Mouse (Mus musculus): ENCODE data around the gene Cnksr1.
"Not testable (repeated sequence)": the region's sequence is repeated elsewhere in the genome, so short reads cannot be mapped to it uniquely, and the experiment has no call there.

The Cnksr1 gene

GRCm38 (mm10) chr4:134238279-134238651 lies at the start of gene Cnksr1:
Gene Cnksr1 (minus strand): TSS chr4:134238399.
- peak; percentile 86 for DNase-seq (ENCODE audit: low read depth)

GRCm38 (mm10) chr4:134287575-134288025 lies 49.4 kb upstream of the Cnksr1 start, which contains the start of gene Pdik1l:
Gene Pdik1l (minus strand): TSS chr4:134287895.
- peak; percentile 78 for DNase-seq (ENCODE audit: low read depth)

DNA sequence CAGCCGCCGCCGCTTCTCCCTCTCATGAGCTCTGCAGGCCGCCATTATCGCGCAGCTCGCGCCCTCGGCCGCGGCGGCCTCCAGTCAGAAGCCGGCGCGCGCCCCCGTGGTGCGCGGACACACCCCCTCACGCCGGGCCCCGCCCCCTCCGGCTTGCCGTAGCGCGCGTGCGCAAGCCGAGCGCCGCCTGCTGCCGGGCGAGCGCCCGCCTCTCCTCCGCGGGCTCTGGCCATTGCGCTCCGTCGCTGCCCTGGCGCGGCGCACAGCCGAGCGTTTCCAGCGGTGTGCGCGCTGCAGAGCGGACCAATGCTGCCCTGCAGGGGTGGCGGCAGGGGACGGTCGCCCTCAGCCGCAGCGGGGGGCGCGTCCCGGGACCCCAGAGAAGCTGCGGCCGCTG lies 49.0 kb upstream of the Cnksr1 start:
- DNase-seq (ENCODE audit: low read depth): peak; percentile 95

DNA sequence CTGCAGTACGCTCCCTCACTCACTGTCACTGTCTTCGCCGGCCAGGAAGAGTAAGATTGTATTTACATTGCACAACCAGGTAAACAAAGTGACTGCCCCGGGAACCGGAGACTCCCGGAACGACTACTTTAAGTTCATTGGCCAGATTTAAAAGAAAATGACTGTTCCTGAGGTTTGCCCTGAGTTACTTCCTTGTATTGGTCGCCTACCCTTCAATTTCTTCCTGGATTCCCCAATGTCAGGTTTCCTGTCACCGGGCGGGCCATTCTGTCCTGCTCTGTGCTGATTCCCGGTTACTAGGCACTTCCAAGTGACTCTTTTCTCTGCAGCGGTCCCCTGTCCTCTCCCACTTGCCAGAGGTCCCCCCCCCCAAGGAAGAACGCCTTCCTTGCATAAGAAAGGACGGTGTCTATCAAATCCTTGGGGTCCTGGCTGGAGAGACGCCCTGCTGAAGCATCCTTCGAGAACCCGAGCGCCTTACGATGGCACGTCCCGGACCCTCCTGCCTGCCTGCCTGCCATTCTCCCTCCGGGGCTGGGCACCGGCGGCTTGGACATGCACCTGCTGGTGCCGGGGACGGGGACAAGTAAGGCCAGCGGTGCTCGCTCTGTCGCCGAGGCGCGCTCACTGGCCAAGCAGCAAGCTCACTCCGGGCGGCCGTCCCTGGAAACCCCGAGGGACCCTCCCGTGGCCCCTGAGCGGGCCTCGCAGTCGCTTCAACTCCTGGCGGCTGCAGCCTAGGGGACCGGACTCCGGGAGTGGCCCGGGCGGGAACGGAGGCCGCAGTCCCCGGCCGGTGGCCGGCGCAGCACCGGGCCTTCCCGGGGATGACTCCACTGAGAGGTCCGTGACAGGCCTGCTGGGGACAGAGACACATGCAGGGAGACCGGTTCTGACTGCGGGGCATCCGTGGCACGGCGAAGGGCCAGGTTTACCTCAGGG lies 48.3 kb upstream of the Cnksr1 start:
- no peak for DNase-seq (ENCODE audit: low read depth)

GRCm38 (mm10) chr4:134284942-134285341 lies 46.7 kb upstream of the Cnksr1 start:
- DNase-seq (ENCODE audit: low read depth): no peak

- DNase-seq (ENCODE audit: low read depth): no peak
These were observed 35.5 kb upstream of the Cnksr1 start for GRCm38 (mm10) chr4:134273417-134274345.

- no peak for DNase-seq (ENCODE audit: low read depth)
These were observed 34.7 kb upstream of the Cnksr1 start for GRCm38 (mm10) chr4:134272731-134273416.

GRCm38 (mm10) chr4:134271979-134272378 lies 33.8 kb upstream of the Cnksr1 start:
- DNase-seq (ENCODE audit: low read depth): no peak

DNA sequence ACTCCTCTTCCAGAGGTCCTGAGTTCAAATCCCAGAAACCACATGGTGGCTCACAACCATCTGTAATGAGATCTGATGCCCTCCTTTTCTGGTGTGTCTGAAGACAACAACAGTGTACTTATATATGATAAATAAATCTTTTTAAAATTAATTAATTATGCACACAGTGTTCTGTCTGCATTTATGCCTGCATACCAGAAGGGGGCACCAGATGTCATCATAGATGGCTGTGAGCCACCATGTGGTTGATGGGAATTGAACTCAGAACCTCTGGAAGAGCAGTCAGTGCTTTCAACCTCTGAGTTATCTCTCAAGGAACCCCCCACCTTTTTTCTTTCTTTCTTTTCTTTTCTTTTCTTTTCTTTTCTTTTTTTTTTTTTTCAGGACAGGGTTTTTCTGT lies 31.4 kb upstream of the Cnksr1 start:
- not testable (repeated sequence) for DNase-seq (ENCODE audit: low read depth)

DNA sequence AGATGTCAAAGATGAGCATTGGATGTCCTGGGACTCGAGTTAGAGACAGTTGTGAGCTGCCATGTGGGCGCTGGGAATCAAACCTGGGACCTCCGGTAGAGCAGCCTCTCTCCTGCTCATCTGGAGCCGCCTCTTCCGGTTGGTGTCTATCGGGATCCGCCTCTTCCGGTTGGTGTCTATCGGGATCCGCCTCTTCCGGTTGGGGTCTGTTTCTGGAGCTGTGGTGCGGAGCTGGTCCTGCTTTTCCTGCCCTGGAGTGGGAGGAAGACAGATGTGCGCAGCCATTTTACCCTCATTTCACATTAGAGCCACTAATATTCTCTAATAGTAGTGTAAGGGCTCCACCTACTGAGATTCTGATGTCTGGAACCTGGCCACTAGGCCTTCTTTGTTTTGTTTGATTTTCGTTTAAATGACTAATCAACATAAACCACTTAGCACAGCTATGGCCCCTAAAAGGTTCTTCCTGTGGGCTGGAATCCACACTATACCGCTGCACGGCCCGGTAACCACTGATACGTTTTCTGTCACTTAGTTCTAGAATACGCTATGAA lies 30.0 kb upstream of the Cnksr1 start:
- DNase-seq (ENCODE audit: low read depth): no peak

DNA sequence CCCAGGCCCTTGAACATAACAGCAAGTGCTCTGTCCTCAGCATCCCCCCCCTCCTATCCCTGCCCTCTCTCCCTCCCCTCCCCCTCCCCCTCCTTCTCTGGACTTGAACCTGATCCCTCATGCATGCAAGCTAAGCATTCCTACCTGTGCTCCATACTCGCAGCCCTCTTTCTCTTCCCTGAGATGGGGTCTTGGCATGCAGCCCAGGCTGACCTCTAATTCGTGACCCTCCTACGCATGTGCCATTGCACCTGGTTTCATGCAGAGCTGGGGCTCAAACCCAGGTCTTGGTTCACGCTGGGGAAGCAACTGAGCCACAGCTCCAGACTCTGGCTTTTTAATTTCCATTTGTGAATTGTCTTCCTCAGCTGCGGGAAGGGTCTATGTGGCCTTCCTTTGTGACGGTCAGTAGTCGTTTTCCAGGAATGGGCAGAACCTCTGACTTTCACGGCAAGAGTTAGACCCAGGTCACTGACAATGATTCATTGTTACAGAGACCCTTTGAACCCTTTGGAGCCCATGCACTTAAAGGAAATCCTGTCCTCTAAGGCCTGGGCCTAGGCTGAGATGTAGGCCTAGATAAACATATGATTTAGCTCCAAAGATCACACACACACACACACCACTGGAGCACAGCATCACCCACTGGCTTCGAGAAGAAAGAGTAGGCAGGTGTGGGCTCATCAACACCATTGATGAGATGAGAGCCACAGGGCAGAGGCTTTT lies 27.8 kb upstream of the Cnksr1 start:
- no peak for DNase-seq (ENCODE audit: low read depth)

- no peak for DNase-seq (ENCODE audit: low read depth)
These were observed 25.0 kb upstream of the Cnksr1 start for GRCm38 (mm10) chr4:134263191-134263590.

- no peak for DNase-seq (ENCODE audit: low read depth)
These were observed 20.2 kb upstream of the Cnksr1 start for GRCm38 (mm10) chr4:134258354-134258753.

DNA sequence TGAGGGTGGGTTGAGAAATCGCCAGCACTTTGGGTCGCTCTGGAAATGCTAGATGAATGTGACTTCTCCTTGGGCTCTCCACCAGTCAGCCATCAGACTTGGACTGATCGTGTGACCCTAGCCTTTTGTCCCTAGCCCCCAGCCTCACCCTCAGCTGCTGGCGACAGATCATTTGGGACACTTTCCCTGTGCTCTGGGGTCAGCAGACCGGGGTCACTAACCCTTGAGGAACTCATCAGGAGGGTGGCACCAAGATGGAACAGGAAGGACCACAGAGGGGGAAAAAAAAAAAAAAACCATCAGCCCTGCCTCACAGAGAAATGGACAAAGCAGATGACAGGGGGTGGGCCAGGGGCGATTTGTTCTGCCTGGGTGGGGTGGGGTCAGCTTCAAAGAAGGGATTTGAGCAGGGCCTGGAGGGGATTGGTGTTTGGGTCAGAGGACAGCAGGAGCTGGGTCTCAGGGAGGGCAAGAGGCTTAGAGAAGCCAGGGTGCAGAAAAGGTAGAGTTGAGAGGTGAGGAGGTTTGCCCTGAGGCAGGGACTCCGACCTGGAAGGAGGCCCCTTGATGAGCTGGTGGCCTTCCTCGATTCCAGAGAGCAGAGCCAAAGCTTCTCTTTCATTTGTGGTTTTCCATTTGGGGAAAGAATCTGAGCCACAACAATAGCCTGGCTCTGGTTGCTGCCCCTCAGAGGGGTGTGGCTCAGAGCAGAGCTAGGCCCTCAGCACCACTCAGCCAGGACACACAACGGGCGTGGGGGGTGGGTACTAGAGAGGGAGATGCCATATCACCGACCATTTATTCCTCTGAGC lies 19.2 kb upstream of the Cnksr1 start:
- DNase-seq (ENCODE audit: low read depth): no peak

GRCm38 (mm10) chr4:134256407-134257197 lies 18.4 kb upstream of the Cnksr1 start:
- no peak for DNase-seq (ENCODE audit: low read depth)

DNA sequence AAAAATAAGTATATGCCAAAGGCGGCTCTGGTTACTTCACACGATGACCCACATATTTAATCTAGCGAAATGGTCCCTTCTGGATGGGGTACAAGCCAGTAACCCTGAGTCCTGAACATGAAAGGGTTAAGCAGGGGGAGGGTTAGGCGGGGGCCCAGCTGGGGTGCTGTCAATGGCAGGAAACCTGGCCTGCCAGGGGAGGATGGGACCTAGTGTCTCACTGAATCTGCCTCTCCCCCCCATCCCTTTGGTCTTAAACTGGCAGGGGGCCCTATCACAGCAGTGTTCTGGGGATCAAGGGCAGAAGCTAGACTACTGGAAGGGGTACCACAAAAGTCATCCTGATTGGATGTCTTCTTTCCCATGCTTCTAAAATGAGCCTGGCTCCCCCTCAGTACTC lies 17.7 kb upstream of the Cnksr1 start:
- DNase-seq (ENCODE audit: low read depth): no peak

GRCm38 (mm10) chr4:134254835-134255234 lies 16.6 kb upstream of the Cnksr1 start:
- DNase-seq (ENCODE audit: low read depth): no peak

DNA sequence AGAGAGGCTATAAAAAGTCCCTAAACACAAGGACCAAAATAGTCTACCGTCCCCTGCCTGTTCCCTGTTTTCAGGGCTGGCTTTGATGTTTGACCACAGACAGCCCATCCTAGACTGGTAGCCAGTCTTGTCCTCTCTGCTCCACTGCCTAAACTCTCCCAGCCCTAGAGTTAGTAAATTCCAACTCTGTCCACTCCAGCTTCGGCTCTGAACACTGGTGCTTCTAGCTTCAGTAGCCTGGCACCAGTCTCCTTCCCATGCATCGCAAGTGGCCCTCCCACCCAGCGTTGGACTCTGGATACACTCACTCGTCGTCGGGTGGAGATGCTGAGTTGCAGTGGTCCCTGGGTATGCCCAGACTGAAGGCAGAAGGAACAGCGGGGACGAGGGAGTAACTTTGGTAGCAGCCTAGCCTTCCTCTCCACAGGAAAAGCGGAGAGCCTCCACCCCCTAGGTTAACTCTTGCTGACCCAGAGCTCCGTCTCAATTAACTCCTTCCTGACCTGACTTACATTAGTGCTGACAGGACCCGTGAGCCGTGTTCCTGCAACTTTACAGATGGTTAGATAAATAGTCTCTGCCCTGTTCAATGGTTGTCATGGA lies 15.6 kb upstream of the Cnksr1 start, which contains the start of gene Grrp1:
TSS of gene Grrp1 (minus strand) at position 385 of the 603 bp plus-strand sequence.
- no peak for DNase-seq (ENCODE audit: low read depth)
